Mouse (Mus musculus) liver, embryonic 14.5 days (tissue): ENCODE data around the gene Mum1.

Source experiments
- CTCF ChIP-seq: IDR thresholded peaks from 2 replicates; pipeline ENCODE4 v1.5.1; 2016; ENCODE audit warnings: antibody characterized with exemption, low read depth, control low read depth
- EP300 ChIP-seq: IDR thresholded peaks from 2 replicates; pipeline ENCODE4 v1.6.1; 2016; ENCODE audit warnings: antibody characterized with exemption, low read depth

GRCm38 (mm10) chr10:80200485-80200884 is 25.7 kb upstream of the Mum1 start:
- TF ChIP-seq CTCF: no peak
- no peak for TF ChIP-seq EP300
